Mouse (Mus musculus) thymus, adult 2 months (tissue): ENCODE measurements at regions not wholly inside any gene's neighbourhood (a gene's known extent, or its start where the extent isn't known, plus 50 kb on each side); places are given as distances from the start of the nearest gene placed in this dataset.

Source experiments
- CTCF ChIP-seq: fragments of 200-500 bp; IDR thresholded peaks from 2 replicates; pipeline ENCODE4 v1.5.1; 2012; ENCODE audit warnings: mild to moderate bottlenecking, control low read depth, low read length, moderate library complexity, borderline replicate concordance; ENCODE audit not compliant: control insufficient read depth, poor library complexity, insufficient read depth; ENCODE audit errors: extremely low read depth
- POLR2A ChIP-seq: fragments of 200-500 bp; IDR thresholded peaks from 2 replicates; pipeline ENCODE4 v1.6.1; 2012; ENCODE audit warnings: mild to moderate bottlenecking, low read length, control low read depth, moderate library complexity; ENCODE audit not compliant: control insufficient read depth, poor library complexity, insufficient read depth; ENCODE audit errors: extremely low read depth

DNA sequence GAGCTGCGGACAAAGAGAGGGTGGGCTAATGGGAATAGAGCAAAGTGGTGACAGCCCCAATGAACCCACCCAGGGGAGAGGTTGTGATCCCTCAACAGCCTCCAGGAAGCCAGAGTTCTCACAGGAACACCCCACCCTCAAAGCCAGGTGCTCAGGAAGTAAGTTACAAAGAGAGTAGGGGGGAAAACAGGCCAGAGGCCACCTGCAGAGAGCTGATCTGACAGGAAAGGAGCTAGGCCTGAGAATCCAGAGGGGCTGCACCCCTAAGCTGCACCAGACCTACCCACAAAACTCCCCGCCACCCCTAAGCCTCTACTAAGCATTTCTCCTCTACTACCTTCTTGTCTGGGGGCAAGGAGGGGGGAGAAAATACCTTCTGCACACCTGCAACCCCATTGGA, 120.5 kb downstream of the Psmg1 start:
- TF ChIP-seq CTCF: peak; percentile 28; the same call in 1 of the 2 replicates
- no peak; the same call in 1 of the 2 replicates for TF ChIP-seq POLR2A
